Mouse (Mus musculus): Measurements from ENCODE around the gene Fbxo21. TPM values are rescaled to one million over a fixed set of nuclear protein-coding genes. Genes with fewer than 3 reads are reported as not detected.

The Fbxo21 gene
- polyA plus RNA-seq, 1 experiment from 2014 or later = 203 TPM

- H3K27ac ChIP-seq (ENCODE audit: low read length) = no peak overlapping the region
- 86% methylated on average over 6 of the region's 6 CpGs for WGBS
- H3K4me3 ChIP-seq (replicated peaks; ENCODE audit: low read length) = no peak overlapping the region
- H3K9ac ChIP-seq (replicated peaks; ENCODE audit: low read depth, low read length) = no peak overlapping the region
- no peaks in the 10 kb centered on the region for H3K4me1 ChIP-seq (replicated peaks; ENCODE audit: control insufficient read depth, insufficient read depth, low read length)
- no peaks in the 10 kb centered on the region for H3K9me3 ChIP-seq (ENCODE audit: control insufficient read depth, low read length)
- no peak overlapping the region for H3K4me2 ChIP-seq (ENCODE audit: low read length)
- no peak for ATAC-seq
- H3K27me3 ChIP-seq (replicated peaks; ENCODE audit: control insufficient read depth, insufficient read depth, low read length) = no peaks in the 10 kb centered on the region
- H3K36me3 ChIP-seq (ENCODE audit: control insufficient read depth, insufficient read depth) = peaks cover 56% of the 10 kb centered on the region
These were observed 13.2 kb downstream of the Fbxo21 start for GRCm38 (mm10) chr5:117989773-117990172.

GRCm38 (mm10) chr5:117990957-117991356 lies 14.4 kb downstream of the Fbxo21 start:
- WGBS = 94% methylated on average over 3 of the region's 3 CpGs
- H3K4me2 ChIP-seq (ENCODE audit: low read length) = no peak overlapping the region
- no peak for ATAC-seq

GRCm38 (mm10) chr5:117993550-117993949 lies 17.0 kb downstream of the Fbxo21 start:
- ATAC-seq = no peak
- H3K4me2 ChIP-seq (ENCODE audit: low read length) = no peak overlapping the region
- H3K9me3 ChIP-seq (ENCODE audit: control insufficient read depth, low read length) = no peaks in the 10 kb centered on the region
- H3K27me3 ChIP-seq (replicated peaks; ENCODE audit: control insufficient read depth, insufficient read depth, low read length) = no peaks in the 10 kb centered on the region
- no peak overlapping the region for H3K9ac ChIP-seq (replicated peaks; ENCODE audit: low read depth, low read length)
- 82% methylated on average over 6 of the region's 6 CpGs for WGBS
- H3K27ac ChIP-seq (ENCODE audit: low read length) = no peak overlapping the region
- H3K4me1 ChIP-seq (replicated peaks; ENCODE audit: control insufficient read depth, insufficient read depth, low read length) = no peaks in the 10 kb centered on the region
- H3K36me3 ChIP-seq (ENCODE audit: control insufficient read depth, insufficient read depth) = peaks cover 56% of the 10 kb centered on the region
- no peak overlapping the region for H3K4me3 ChIP-seq (replicated peaks; ENCODE audit: low read length)

More at GRCm38 (mm10) chr5:117990957-117991356, 14.4 kb downstream of the Fbxo21 start:
- H3K9me3 ChIP-seq (ENCODE audit: control insufficient read depth, low read length) = no peaks in the 10 kb centered on the region
- H3K4me3 ChIP-seq (replicated peaks; ENCODE audit: low read length) = no peak overlapping the region
- H3K27me3 ChIP-seq (replicated peaks; ENCODE audit: control insufficient read depth, insufficient read depth, low read length) = no peaks in the 10 kb centered on the region
- H3K4me1 ChIP-seq (replicated peaks; ENCODE audit: control insufficient read depth, insufficient read depth, low read length) = no peaks in the 10 kb centered on the region
- H3K36me3 ChIP-seq (ENCODE audit: control insufficient read depth, insufficient read depth) = peaks cover 64% of the 10 kb centered on the region
- no peak overlapping the region for H3K27ac ChIP-seq (ENCODE audit: low read length)
- H3K9ac ChIP-seq (replicated peaks; ENCODE audit: low read depth, low read length) = no peak overlapping the region

- Histone ChIP-seq H3K4me2 (ENCODE audit: low read length) (no peak overlapping the region), H3K27ac (ENCODE audit: low read length) (no peak overlapping the region), H3K4me1 (replicated peaks; ENCODE audit: control insufficient read depth, insufficient read depth, low read length) (no peaks in the 10 kb centered on the region), H3K4me3 (replicated peaks; ENCODE audit: low read length) (no peak overlapping the region), H3K36me3 (ENCODE audit: control insufficient read depth, insufficient read depth) (peaks cover 49% of the 10 kb centered on the region), H3K9ac (replicated peaks; ENCODE audit: low read depth, low read length) (no peak overlapping the region), H3K9me3 (ENCODE audit: control insufficient read depth, low read length) (no peaks in the 10 kb centered on the region), H3K27me3 (replicated peaks; ENCODE audit: control insufficient read depth, insufficient read depth, low read length) (no peaks in the 10 kb centered on the region)
- no peak for ATAC-seq
- WGBS = 80% methylated on average over 8 of the region's 8 CpGs
These were observed 18.9 kb downstream of the Fbxo21 start for GRCm38 (mm10) chr5:117995372-117995901.

GRCm38 (mm10) chr5:117995911-117996310 lies 19.4 kb downstream of the Fbxo21 start:
- Histone ChIP-seq H3K4me1 (replicated peaks; ENCODE audit: control insufficient read depth, insufficient read depth, low read length) (no peaks in the 10 kb centered on the region), H3K36me3 (ENCODE audit: control insufficient read depth, insufficient read depth) (peaks cover 49% of the 10 kb centered on the region), H3K4me3 (replicated peaks; ENCODE audit: low read length) (no peak overlapping the region), H3K4me2 (ENCODE audit: low read length) (no peak overlapping the region), H3K9me3 (ENCODE audit: control insufficient read depth, low read length) (no peaks in the 10 kb centered on the region), H3K27me3 (replicated peaks; ENCODE audit: control insufficient read depth, insufficient read depth, low read length) (no peaks in the 10 kb centered on the region), H3K9ac (replicated peaks; ENCODE audit: low read depth, low read length) (no peak overlapping the region), H3K27ac (ENCODE audit: low read length) (no peak overlapping the region)
- 88% methylated on average over 6 of the region's 6 CpGs for WGBS
- no peak for ATAC-seq

GRCm38 (mm10) chr5:117996581-117996980 lies 20.1 kb downstream of the Fbxo21 start:
- Histone ChIP-seq H3K4me1 (replicated peaks; ENCODE audit: control insufficient read depth, insufficient read depth, low read length) (no peaks in the 10 kb centered on the region), H3K36me3 (ENCODE audit: control insufficient read depth, insufficient read depth) (peaks cover 44% of the 10 kb centered on the region), H3K9ac (replicated peaks; ENCODE audit: low read depth, low read length) (no peak overlapping the region), H3K4me3 (replicated peaks; ENCODE audit: low read length) (no peak overlapping the region), H3K27me3 (replicated peaks; ENCODE audit: control insufficient read depth, insufficient read depth, low read length) (no peaks in the 10 kb centered on the region), H3K9me3 (ENCODE audit: control insufficient read depth, low read length) (no peaks in the 10 kb centered on the region), H3K27ac (ENCODE audit: low read length) (no peak overlapping the region), H3K4me2 (ENCODE audit: low read length) (no peak overlapping the region)
- no peak for ATAC-seq
- WGBS = 86% methylated on average over 6 of the region's 6 CpGs

- Histone ChIP-seq H3K9ac (replicated peaks; ENCODE audit: low read depth, low read length) (no peak overlapping the region), H3K4me3 (replicated peaks; ENCODE audit: low read length) (no peak overlapping the region), H3K27me3 (replicated peaks; ENCODE audit: control insufficient read depth, insufficient read depth, low read length) (no peaks in the 10 kb centered on the region), H3K4me1 (replicated peaks; ENCODE audit: control insufficient read depth, insufficient read depth, low read length) (no peaks in the 10 kb centered on the region), H3K36me3 (ENCODE audit: control insufficient read depth, insufficient read depth) (peaks cover 42% of the 10 kb centered on the region), H3K9me3 (ENCODE audit: control insufficient read depth, low read length) (no peaks in the 10 kb centered on the region), H3K4me2 (ENCODE audit: low read length) (no peak overlapping the region), H3K27ac (ENCODE audit: low read length) (no peak overlapping the region)
- ATAC-seq = no peak
- WGBS = 39% methylated on average over 10 of the region's 10 CpGs
These were observed 21.0 kb downstream of the Fbxo21 start for GRCm38 (mm10) chr5:117997434-117997970.

- no peak overlapping the region for H3K27ac ChIP-seq (ENCODE audit: low read length)
- 68% methylated on average over 7 of the region's 7 CpGs for WGBS
- no peaks in the 10 kb centered on the region for H3K27me3 ChIP-seq (replicated peaks; ENCODE audit: control insufficient read depth, insufficient read depth, low read length)
- no peak overlapping the region for H3K9ac ChIP-seq (replicated peaks; ENCODE audit: low read depth, low read length)
- H3K9me3 ChIP-seq (ENCODE audit: control insufficient read depth, low read length) = no peaks in the 10 kb centered on the region
- H3K4me1 ChIP-seq (replicated peaks; ENCODE audit: control insufficient read depth, insufficient read depth, low read length) = no peaks in the 10 kb centered on the region
- no peak overlapping the region for H3K4me3 ChIP-seq (replicated peaks; ENCODE audit: low read length)
- no peak overlapping the region for H3K4me2 ChIP-seq (ENCODE audit: low read length)
- H3K36me3 ChIP-seq (ENCODE audit: control insufficient read depth, insufficient read depth) = peaks cover 47% of the 10 kb centered on the region
- no peak for ATAC-seq
These were observed 22.5 kb downstream of the Fbxo21 start for GRCm38 (mm10) chr5:117999061-117999460.

GRCm38 (mm10) chr5:117999584-117999983 lies 23.1 kb downstream of the Fbxo21 start:
- H3K4me3 ChIP-seq (replicated peaks; ENCODE audit: low read length) = no peak overlapping the region
- no peak overlapping the region for H3K4me2 ChIP-seq (ENCODE audit: low read length)
- WGBS = 75% methylated on average over 11 of the region's 11 CpGs
- ATAC-seq = no peak
- no peaks in the 10 kb centered on the region for H3K9me3 ChIP-seq (ENCODE audit: control insufficient read depth, low read length)
- H3K4me1 ChIP-seq (replicated peaks; ENCODE audit: control insufficient read depth, insufficient read depth, low read length) = no peaks in the 10 kb centered on the region
- H3K27me3 ChIP-seq (replicated peaks; ENCODE audit: control insufficient read depth, insufficient read depth, low read length) = no peaks in the 10 kb centered on the region
- H3K36me3 ChIP-seq (ENCODE audit: control insufficient read depth, insufficient read depth) = peaks cover 43% of the 10 kb centered on the region
- H3K9ac ChIP-seq (replicated peaks; ENCODE audit: low read depth, low read length) = no peak overlapping the region
- no peak overlapping the region for H3K27ac ChIP-seq (ENCODE audit: low read length)

- Histone ChIP-seq H3K4me1 (replicated peaks; ENCODE audit: control insufficient read depth, insufficient read depth, low read length) (no peaks in the 10 kb centered on the region), H3K27me3 (replicated peaks; ENCODE audit: control insufficient read depth, insufficient read depth, low read length) (no peaks in the 10 kb centered on the region), H3K36me3 (ENCODE audit: control insufficient read depth, insufficient read depth) (peaks cover 32% of the 10 kb centered on the region), H3K4me3 (replicated peaks; ENCODE audit: low read length) (no peak overlapping the region), H3K4me2 (ENCODE audit: low read length) (no peak overlapping the region), H3K27ac (ENCODE audit: low read length) (no peak overlapping the region), H3K9ac (replicated peaks; ENCODE audit: low read depth, low read length) (no peak overlapping the region), H3K9me3 (ENCODE audit: control insufficient read depth, low read length) (no peaks in the 10 kb centered on the region)
- 31% methylated on average over 9 of the region's 9 CpGs for WGBS
- ATAC-seq = peak; percentile 36; the same call in 1 of the 2 replicates
These were observed 25.5 kb downstream of the Fbxo21 start for GRCm38 (mm10) chr5:118002059-118002458.

Data from forebrain, embryonic 16.5 days (tissue).